Mouse (Mus musculus) olfactory bulb, adult 2 months (tissue): ENCODE results near the gene Jarid2.

Source experiments
- CTCF ChIP-seq: fragments of 200-500 bp; IDR thresholded peaks from 2 replicates; pipeline ENCODE4 v1.5.1; 2012; ENCODE audit warnings: low read depth, mild to moderate bottlenecking, low read length, moderate library complexity; ENCODE audit not compliant: insufficient read depth
- POLR2A ChIP-seq: fragments of 200-500 bp; IDR thresholded peaks from 2 replicates; pipeline ENCODE4 v1.6.1; 2012; ENCODE audit warnings: mild to moderate bottlenecking, low read depth, low read length, moderate library complexity; ENCODE audit not compliant: insufficient read depth

DNA sequence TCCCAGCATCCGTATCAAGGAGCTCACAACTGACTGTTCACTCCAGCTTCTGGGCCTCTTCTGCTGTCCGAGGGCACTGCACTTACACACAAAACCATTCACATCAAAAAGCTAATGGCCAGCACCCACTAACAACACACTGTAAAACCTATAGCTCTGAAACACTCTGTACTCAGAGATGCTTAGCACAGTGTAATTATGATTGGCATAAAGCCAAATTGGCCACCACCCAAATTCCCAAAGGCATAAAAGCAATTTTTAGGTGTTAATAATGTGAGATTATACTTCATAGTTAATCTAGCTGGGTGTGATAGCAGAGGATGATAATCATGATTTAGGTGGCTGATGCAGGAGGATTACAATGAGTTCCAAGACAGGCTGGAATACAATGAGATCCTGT lies 214.3 kb downstream of the Jarid2 start:
- TF ChIP-seq POLR2A (no peak), CTCF (no peak)
